Mouse (Mus musculus) midbrain, embryonic 14.5 days (tissue): Measurements from ENCODE around the gene Gmds. TPM values are rescaled to one million over a fixed set of nuclear protein-coding genes. Genes with fewer than 3 reads are reported as not detected.

Experiments
- ATAC-seq: fragments of 200-750 bp; cut with Nextera tagmentation; 2 replicates; pipeline ENCODE4 v1.8.0; 2017; ENCODE audit warnings: moderate number of reproducible peaks, moderate library complexity; ENCODE audit not compliant: low FRiP score, low TSS enrichment
- DNase-seq: peaks from one replicate; pipeline ENCODE4 v3.0.0-alpha.2; 2015
- H3K27ac ChIP-seq: fragments of 300-500 bp; sonication (generic); replicated peaks from 2 replicates; pipeline ENCODE4 v1.5.1; 2014; ENCODE audit warnings: mild to moderate bottlenecking, low read depth, low read length, moderate library complexity
- H3K27me3 ChIP-seq: fragments of 300-500 bp; sonication (generic); 2 replicates; pipeline ENCODE4 v1.6.1; 2014; ENCODE audit warnings: low read length, control low read depth, mixed read lengths; ENCODE audit not compliant: control insufficient read depth, insufficient read depth
- H3K36me3 ChIP-seq: fragments of 300-500 bp; sonication (generic); 2 replicates; pipeline ENCODE4 v1.6.1; 2014; ENCODE audit warnings: low read length, control low read depth; ENCODE audit not compliant: control insufficient read depth, insufficient read depth
- H3K4me1 ChIP-seq: fragments of 300-500 bp; sonication (generic); 2 replicates; pipeline ENCODE4 v1.6.1; 2014; ENCODE audit warnings: mild to moderate bottlenecking, antibody characterized with exemption, low read length, control low read depth; ENCODE audit not compliant: control insufficient read depth, insufficient read depth
- H3K4me2 ChIP-seq: fragments of 300-500 bp; sonication (generic); 2 replicates; pipeline ENCODE4 v1.6.1; 2014; ENCODE audit warnings: mild to moderate bottlenecking, low read length, moderate library complexity
- H3K4me3 ChIP-seq: fragments of 300-500 bp; sonication (generic); replicated peaks from 2 replicates; pipeline ENCODE4 v1.5.1; 2014; ENCODE audit warnings: low read depth, low read length
- H3K9ac ChIP-seq: fragments of 300-500 bp; sonication (generic); replicated peaks from 2 replicates; pipeline ENCODE4 v1.6.1; 2014; ENCODE audit warnings: mild to moderate bottlenecking, low read length, moderate library complexity
- H3K9me3 ChIP-seq: fragments of 300-500 bp; sonication (generic); 2 replicates; pipeline ENCODE4 v1.6.1; 2016; ENCODE audit warnings: low read length, control low read depth, mixed read lengths; ENCODE audit not compliant: control insufficient read depth
- WGBS: fragments of 180-500 bp; shearing (Covaris S2); extraction: QIAGEN DNeasy Blood & Tissue Kit; methylation state at CpG from one replicate; pipeline ENCODE4 v1.1.7; 2014; 5-methylcytosine and 5-hydroxymethylcytosine counted together
- polyA plus RNA-seq: library from polyadenylated mRNA; unstranded; fragments of >200 nt; fragmentation: Nextera tagmentation; extraction: Ambion mirVana; gene quantifications from 2 replicates; pipeline ENCODE4 v1.2.1, GENCODE M21; 2014

Gene Gmds
- polyA plus RNA-seq, 1 experiment from 2014 or later, result 32.6 TPM

DNA sequence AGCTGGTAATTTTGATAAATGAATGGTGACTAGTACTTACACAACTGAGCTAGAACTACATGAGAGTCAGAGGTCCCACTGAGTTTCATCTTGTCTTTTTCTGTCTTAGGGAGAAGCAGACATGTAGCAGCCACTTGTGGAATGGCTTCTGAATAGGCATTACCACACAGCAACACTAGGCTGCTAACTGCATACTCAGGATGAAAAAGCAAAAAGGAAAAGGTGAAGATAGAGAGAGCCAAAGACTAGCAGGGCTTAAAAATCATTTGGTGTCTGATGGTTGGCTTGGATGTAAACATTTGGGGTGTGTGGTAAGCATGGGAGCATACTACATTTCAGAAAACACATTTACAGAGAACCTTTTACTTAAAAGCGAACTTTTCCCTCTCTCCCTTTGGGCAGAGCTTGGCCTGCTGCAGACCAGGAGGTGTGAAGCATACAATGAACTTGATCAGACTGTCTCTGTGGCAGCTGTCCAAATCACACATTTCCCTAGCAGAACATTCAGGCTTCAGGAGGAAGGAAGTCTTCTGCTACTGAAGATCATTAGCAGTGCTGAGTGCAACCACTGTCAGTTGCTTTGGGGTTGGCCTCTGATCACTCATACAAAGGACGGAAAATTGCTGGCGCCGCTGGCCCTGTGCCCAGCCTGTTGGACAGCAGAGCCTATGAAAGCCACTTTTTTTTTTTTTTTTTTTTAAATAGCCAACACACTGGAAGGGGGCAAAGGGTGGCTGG, 319.9 kb downstream of the Gmds start:
- ATAC-seq (peak; percentile 43; the same call in 1 of the 2 replicates), DNase-seq (peak; percentile 68)
- H3K4me2 ChIP-seq, result no peak overlapping the region
- no peaks in the 10 kb centered on the region for H3K9me3 ChIP-seq
- WGBS, result 64% methylated on average over 4 of the region's 4 CpGs
- H3K4me3 ChIP-seq, result no peak overlapping the region
- H3K9ac ChIP-seq, result no peak overlapping the region
- no peaks in the 10 kb centered on the region for H3K27me3 ChIP-seq
- H3K27ac ChIP-seq, result no peak overlapping the region
- H3K36me3 ChIP-seq, result no peaks in the 10 kb centered on the region
- H3K4me1 ChIP-seq, result no peaks in the 10 kb centered on the region

- H3K4me1 ChIP-seq, result no peaks in the 10 kb centered on the region
- DNase-seq, result peak; percentile 16
- ATAC-seq, result no peak
- no peak overlapping the region for H3K4me3 ChIP-seq
- WGBS, result 59% methylated on average over 4 of the region's 4 CpGs
- H3K27ac ChIP-seq, result no peak overlapping the region
- no peak overlapping the region for H3K4me2 ChIP-seq
- H3K9ac ChIP-seq, result no peak overlapping the region
- H3K9me3 ChIP-seq, result no peaks in the 10 kb centered on the region
- H3K36me3 ChIP-seq, result no peaks in the 10 kb centered on the region
- no peaks in the 10 kb centered on the region for H3K27me3 ChIP-seq
Observed at GRCm38 (mm10) chr13:32008802-32009201, 329.7 kb downstream of the Gmds start.

DNA sequence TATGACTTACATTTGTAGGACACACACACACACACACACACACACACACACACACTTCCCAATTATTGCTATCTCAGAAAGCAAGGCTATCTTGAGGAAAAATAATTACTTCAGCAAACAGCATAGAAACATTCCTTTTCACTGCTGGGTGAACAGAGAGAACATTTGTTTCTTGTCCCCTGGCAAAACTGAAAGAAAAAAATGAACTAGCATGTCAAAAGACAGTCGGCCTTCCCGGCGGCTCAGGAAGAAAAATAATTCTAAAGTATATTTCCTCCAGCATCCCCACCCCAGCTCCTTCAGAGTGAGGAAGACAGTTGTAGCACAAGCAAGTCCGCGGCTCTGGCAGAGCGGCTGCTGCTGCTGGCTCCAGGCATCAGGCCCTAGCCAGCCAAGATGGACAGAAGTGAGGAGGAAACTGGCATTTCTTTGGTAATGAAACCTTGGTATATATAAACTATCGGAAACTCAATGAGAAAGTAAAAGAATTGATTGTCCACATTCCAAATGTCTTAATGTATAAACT, 330.4 kb downstream of the Gmds start:
- Histone ChIP-seq H3K4me3 (no peak overlapping the region), H3K4me2 (no peak overlapping the region), H3K9me3 (no peaks in the 10 kb centered on the region), H3K4me1 (no peaks in the 10 kb centered on the region), H3K27me3 (no peaks in the 10 kb centered on the region), H3K27ac (no peak overlapping the region), H3K9ac (no peak overlapping the region), H3K36me3 (no peaks in the 10 kb centered on the region)
- WGBS, result 80% methylated on average over 7 of the region's 7 CpGs
- DNase-seq (peak; percentile 7), ATAC-seq (no peak)

DNA sequence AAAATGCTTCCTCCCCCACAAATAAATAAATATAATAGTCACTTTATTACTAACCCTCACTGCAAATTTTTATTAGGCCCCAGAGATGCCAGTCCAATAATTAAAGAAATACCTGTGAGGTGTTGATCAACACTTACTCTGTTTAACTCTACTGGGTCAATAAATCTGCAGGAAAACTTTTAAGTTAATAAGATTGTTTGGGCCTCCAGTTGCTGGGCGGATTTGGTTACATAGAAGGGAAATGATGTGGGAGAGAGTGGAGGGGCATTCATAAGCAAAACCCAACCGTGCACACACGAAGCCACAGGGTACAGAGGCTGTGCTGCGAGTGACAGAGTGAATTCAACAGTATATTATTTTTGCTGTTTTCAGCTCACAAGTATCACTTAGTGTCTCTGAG, 345.1 kb downstream of the Gmds start:
- ATAC-seq, result no peak
- WGBS, result 86% methylated on average over 4 of the region's 4 CpGs

GRCm38 (mm10) chr13:31992409-31993201, 345.9 kb downstream of the Gmds start:
- H3K9me3 ChIP-seq, result no peaks in the 10 kb centered on the region
- no peaks in the 10 kb centered on the region for H3K36me3 ChIP-seq
- H3K27me3 ChIP-seq, result no peaks in the 10 kb centered on the region
- H3K4me1 ChIP-seq, result no peaks in the 10 kb centered on the region
- peak; percentile 55; the same call in 1 of the 2 replicates for ATAC-seq
- peak; percentile 20 for DNase-seq
- 68% methylated on average over 12 of the region's 12 CpGs for WGBS
- no peak overlapping the region for H3K27ac ChIP-seq
- no peak overlapping the region for H3K9ac ChIP-seq
- no peak overlapping the region for H3K4me3 ChIP-seq
- H3K4me2 ChIP-seq, result no peak overlapping the region

More for the DNA sequence above, 345.1 kb downstream of the Gmds start:
- Histone ChIP-seq H3K4me1 (no peaks in the 10 kb centered on the region), H3K9ac (no peak overlapping the region), H3K36me3 (no peaks in the 10 kb centered on the region), H3K4me3 (no peak overlapping the region), H3K27me3 (no peaks in the 10 kb centered on the region), H3K9me3 (no peaks in the 10 kb centered on the region), H3K27ac (no peak overlapping the region), H3K4me2 (no peak overlapping the region)
- DNase-seq, result no peak

DNA sequence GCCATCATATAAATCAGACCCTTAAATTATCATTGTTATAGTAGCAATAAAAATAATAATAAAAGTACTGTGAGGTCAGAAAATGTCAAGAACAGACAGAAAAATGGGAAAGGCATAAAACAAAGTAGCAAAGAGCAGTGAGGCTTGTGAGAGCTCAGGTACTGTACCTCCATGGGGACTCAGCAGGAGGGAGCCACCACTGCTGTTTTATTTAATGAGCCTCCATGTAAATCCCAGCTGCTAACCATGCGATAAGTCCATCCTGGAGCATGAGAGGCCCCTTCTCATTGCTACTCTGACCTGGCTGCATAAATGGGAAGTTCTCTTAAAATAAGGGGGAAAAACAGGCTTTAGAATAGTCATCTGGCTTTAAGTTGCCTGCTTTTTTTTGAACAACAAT, 357.3 kb downstream of the Gmds start:
- Histone ChIP-seq H3K9me3 (no peaks in the 10 kb centered on the region), H3K27ac (no peak overlapping the region), H3K9ac (no peak overlapping the region), H3K27me3 (no peaks in the 10 kb centered on the region), H3K4me2 (no peak overlapping the region), H3K36me3 (no peaks in the 10 kb centered on the region), H3K4me3 (no peak overlapping the region), H3K4me1 (no peaks in the 10 kb centered on the region)
- 87% methylated on average over 1 of the region's 1 CpGs for WGBS
- DNase-seq (no peak), ATAC-seq (no peak)

DNA sequence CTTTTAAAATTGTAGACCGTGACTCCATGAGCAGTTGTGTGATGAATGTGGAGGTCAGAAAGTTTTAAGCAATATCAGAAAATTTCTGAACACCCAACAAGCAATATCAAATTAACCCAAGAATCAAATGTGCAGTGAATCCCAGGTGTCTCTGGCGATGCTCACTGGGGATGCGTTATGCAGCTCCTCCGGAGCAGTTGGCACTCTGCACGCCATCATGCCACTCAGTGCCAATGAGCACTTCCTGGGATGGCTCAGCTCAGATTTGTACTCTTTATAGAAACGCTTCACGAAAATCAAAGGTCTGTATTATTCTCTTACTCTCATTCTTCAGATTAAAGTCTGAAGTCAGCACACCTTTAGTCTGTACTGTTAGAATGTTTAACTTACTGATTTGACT, 360.4 kb downstream of the Gmds start:
- H3K36me3 ChIP-seq, result no peaks in the 10 kb centered on the region
- no peak overlapping the region for H3K27ac ChIP-seq
- no peak overlapping the region for H3K4me3 ChIP-seq
- 94% methylated on average over 7 of the region's 7 CpGs for WGBS
- H3K27me3 ChIP-seq, result no peaks in the 10 kb centered on the region
- H3K9me3 ChIP-seq, result no peaks in the 10 kb centered on the region
- no peak for DNase-seq
- no peak overlapping the region for H3K9ac ChIP-seq
- H3K4me2 ChIP-seq, result no peak overlapping the region
- ATAC-seq, result no peak
- no peaks in the 10 kb centered on the region for H3K4me1 ChIP-seq

DNA sequence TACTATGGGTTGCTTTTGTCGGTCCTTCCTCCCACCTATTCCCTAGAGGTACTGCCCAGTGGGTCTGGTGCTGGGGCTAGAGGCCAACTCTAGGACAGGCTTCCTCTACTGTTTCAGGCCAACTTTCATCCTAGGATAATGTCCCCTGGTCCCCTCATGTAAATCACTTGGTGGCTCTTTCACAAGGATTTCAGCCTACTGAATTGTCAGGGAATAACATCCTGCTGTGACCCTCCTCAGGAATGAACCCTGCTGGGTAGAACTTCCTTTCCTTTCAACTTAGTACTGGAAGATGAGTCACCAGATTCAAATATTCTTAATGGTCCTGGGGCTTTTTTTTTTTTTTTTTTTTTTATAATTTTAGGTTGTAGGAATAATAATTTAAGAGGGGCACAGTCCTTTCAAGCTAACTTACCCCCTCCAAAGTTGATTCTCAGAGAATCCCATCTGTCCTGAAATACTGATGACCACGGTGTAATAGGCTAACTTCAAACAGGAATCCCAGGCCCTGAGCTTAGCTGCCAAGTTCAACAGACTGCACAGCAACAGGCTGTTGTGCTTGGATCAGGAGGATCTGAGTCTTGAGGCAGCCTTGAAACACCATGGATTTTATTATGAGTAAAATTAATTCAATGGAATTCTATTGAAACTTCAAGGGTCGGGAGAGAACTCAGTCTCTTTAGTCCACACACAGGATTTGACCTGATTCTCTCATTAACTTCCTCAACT, 363.6 kb downstream of the Gmds start:
- 55% methylated on average over 3 of the region's 3 CpGs for WGBS
- Histone ChIP-seq H3K27me3 (no peaks in the 10 kb centered on the region), H3K4me1 (no peaks in the 10 kb centered on the region), H3K9me3 (no peaks in the 10 kb centered on the region), H3K27ac (no peak overlapping the region), H3K4me2 (no peak overlapping the region), H3K36me3 (no peaks in the 10 kb centered on the region), H3K4me3 (no peak overlapping the region), H3K9ac (no peak overlapping the region)
- DNase-seq (no peak), ATAC-seq (no peak)
